Mouse (Mus musculus) G1E (cell line): ENCODE measurements around the gene Trmo.
A peak's percentile ranks its signal among the peaks of the same experiment; 100 is the strongest.

Source experiments
- CTCF ChIP-seq: IDR thresholded peaks from 2 replicates; pipeline ENCODE4 v1.5.1; 2012; ENCODE audit warnings: low read depth, low read length, inconsistent platforms, mixed read lengths
- POLR2AphosphoS5 ChIP-seq: IDR thresholded peaks from 2 replicates; pipeline ENCODE4 v1.6.1; 2012; ENCODE audit warnings: low read depth, low read length, inconsistent platforms; ENCODE audit not compliant: insufficient replicate concordance
- TAL1 ChIP-seq: conservative IDR thresholded peaks from 2 replicates; pipeline ENCODE4 v1.6.1; 2012; ENCODE audit warnings: low read depth, low read length, inconsistent platforms, mixed read lengths

- TF ChIP-seq CTCF, result no peak
- peak; percentile 89 for TF ChIP-seq POLR2AphosphoS5
- no peak for TF ChIP-seq TAL1
Observed at GRCm38 (mm10) chr4:46389013-46389611, at the start of gene Trmo.
